Mouse (Mus musculus) lung, embryonic 15.5 days (tissue): ENCODE measurements around the gene Kdm1a. TPM values are rescaled to one million over a fixed set of nuclear protein-coding genes. Genes with fewer than 3 reads are reported as not detected.

Source experiments
- ATAC-seq: fragments of 200-750 bp; cut with Nextera tagmentation; 2 replicates; pipeline ENCODE4 v1.8.0; 2017; ENCODE audit warnings: moderate number of reproducible peaks, borderline replicate concordance; ENCODE audit not compliant: low FRiP score, low TSS enrichment; ENCODE audit errors: extremely low read depth
- H3K27ac ChIP-seq: fragments of 300-500 bp; sonication (generic); 2 replicates; pipeline ENCODE4 v1.5.1; 2015; ENCODE audit warnings: moderate library complexity, mild to moderate bottlenecking, inconsistent platforms
- H3K27me3 ChIP-seq: fragments of 300-500 bp; sonication (generic); 2 replicates; pipeline ENCODE4 v1.6.1; 2015; ENCODE audit warnings: inconsistent platforms
- H3K36me3 ChIP-seq: fragments of 300-500 bp; sonication (generic); 2 replicates; pipeline ENCODE4 v1.6.1; 2015; ENCODE audit warnings: inconsistent platforms
- H3K4me1 ChIP-seq: fragments of 300-500 bp; sonication (generic); 2 replicates; pipeline ENCODE4 v1.6.1; 2015; ENCODE audit warnings: inconsistent platforms
- H3K4me2 ChIP-seq: fragments of 300-500 bp; sonication (generic); 2 replicates; pipeline ENCODE4 v1.6.1; 2015; ENCODE audit warnings: inconsistent platforms, mild to moderate bottlenecking, moderate library complexity
- H3K4me3 ChIP-seq: fragments of 300-500 bp; sonication (generic); 2 replicates; pipeline ENCODE4 v1.5.1; 2015; ENCODE audit warnings: mild to moderate bottlenecking, inconsistent platforms
- H3K9ac ChIP-seq: fragments of 300-500 bp; sonication (generic); 2 replicates; pipeline ENCODE4 v1.6.1; 2015; ENCODE audit warnings: inconsistent platforms
- H3K9me3 ChIP-seq: fragments of 300-500 bp; sonication (generic); 2 replicates; pipeline ENCODE4 v1.6.1; 2016; ENCODE audit warnings: inconsistent platforms
- WGBS: fragments of 180-500 bp; shearing (Covaris S2); methylation state at CpG from one replicate; pipeline ENCODE4 v1.1.7; 2015; 5-methylcytosine and 5-hydroxymethylcytosine counted together
- polyA plus RNA-seq: library from polyadenylated mRNA; unstranded; fragments of >200 nt; fragmentation: Nextera tagmentation; extraction: Ambion mirVana; gene quantifications from 2 replicates; pipeline ENCODE4 v1.2.1, GENCODE M21; 2015

Kdm1a gene
- polyA plus RNA-seq, 1 experiment from 2014 or later, result 36.3 TPM

GRCm38 (mm10) chr4:136599869-136600268, 2.7 kb downstream of the Kdm1a start:
- Histone ChIP-seq H3K4me3 (no peak overlapping the region), H3K27ac (no peak overlapping the region), H3K4me1 (peaks cover 13% of the 10 kb centered on the region), H3K9ac (no peak overlapping the region), H3K4me2 (no peak overlapping the region), H3K9me3 (no peaks in the 10 kb centered on the region), H3K36me3 (no peaks in the 10 kb centered on the region), H3K27me3 (no peaks in the 10 kb centered on the region)
- ATAC-seq, result no peak
- WGBS, result 85% methylated on average over 3 of the region's 3 CpGs

GRCm38 (mm10) chr4:136598268-136598876, 4.2 kb downstream of the Kdm1a start:
- H3K9me3 ChIP-seq, result no peaks in the 10 kb centered on the region
- H3K27ac ChIP-seq, result no peak overlapping the region
- peaks cover 27% of the 10 kb centered on the region for H3K4me1 ChIP-seq
- no peaks in the 10 kb centered on the region for H3K27me3 ChIP-seq
- 82% methylated on average over 7 of the region's 7 CpGs for WGBS
- H3K4me3 ChIP-seq, result no peak overlapping the region
- H3K9ac ChIP-seq, result no peak overlapping the region
- no peak overlapping the region for H3K4me2 ChIP-seq
- no peaks in the 10 kb centered on the region for H3K36me3 ChIP-seq
- no peak for ATAC-seq

- H3K27ac ChIP-seq, result no peak overlapping the region
- no peak overlapping the region for H3K4me2 ChIP-seq
- H3K4me1 ChIP-seq, result peaks cover 22% of the 10 kb centered on the region
- 71% methylated on average over 6 of the region's 6 CpGs for WGBS
- H3K9ac ChIP-seq, result no peak overlapping the region
- no peak for ATAC-seq
- H3K9me3 ChIP-seq, result no peaks in the 10 kb centered on the region
- H3K4me3 ChIP-seq, result no peak overlapping the region
- H3K36me3 ChIP-seq, result peaks cover 5% of the 10 kb centered on the region; the same call in 1 of the 2 replicates
- no peaks in the 10 kb centered on the region for H3K27me3 ChIP-seq
Observed at GRCm38 (mm10) chr4:136595221-136595620, 7.3 kb downstream of the Kdm1a start.

- no peaks in the 10 kb centered on the region for H3K27me3 ChIP-seq
- no peak overlapping the region for H3K27ac ChIP-seq
- WGBS, result 56% methylated on average over 2 of the region's 2 CpGs
- no peak for ATAC-seq
- H3K4me3 ChIP-seq, result no peak overlapping the region
- H3K4me2 ChIP-seq, result no peak overlapping the region
- no peak overlapping the region for H3K9ac ChIP-seq
- peaks cover 22% of the 10 kb centered on the region for H3K4me1 ChIP-seq
- no peaks in the 10 kb centered on the region for H3K9me3 ChIP-seq
- peaks cover 10% of the 10 kb centered on the region for H3K36me3 ChIP-seq
Observed at GRCm38 (mm10) chr4:136594006-136594405, 8.5 kb downstream of the Kdm1a start.

- H3K4me1 ChIP-seq, result peaks cover 22% of the 10 kb centered on the region
- H3K4me2 ChIP-seq, result no peak overlapping the region
- WGBS, result 42% methylated on average over 4 of the region's 4 CpGs
- no peak overlapping the region for H3K4me3 ChIP-seq
- no peaks in the 10 kb centered on the region for H3K9me3 ChIP-seq
- H3K9ac ChIP-seq, result no peak overlapping the region
- no peak overlapping the region for H3K27ac ChIP-seq
- peaks cover 10% of the 10 kb centered on the region for H3K36me3 ChIP-seq
- no peak for ATAC-seq
- no peaks in the 10 kb centered on the region for H3K27me3 ChIP-seq
Observed at GRCm38 (mm10) chr4:136592111-136592510, 10.4 kb downstream of the Kdm1a start.

GRCm38 (mm10) chr4:136588003-136588402, 14.5 kb downstream of the Kdm1a start:
- WGBS, result 83% methylated on average over 4 of the region's 4 CpGs
- Histone ChIP-seq H3K4me1 (peaks cover 7% of the 10 kb centered on the region; the same call in 1 of the 2 replicates), H3K4me3 (no peak overlapping the region), H3K36me3 (peaks cover 10% of the 10 kb centered on the region), H3K4me2 (no peak overlapping the region), H3K9ac (no peak overlapping the region), H3K9me3 (no peaks in the 10 kb centered on the region), H3K27ac (no peak overlapping the region), H3K27me3 (no peaks in the 10 kb centered on the region)
- no peak for ATAC-seq

GRCm38 (mm10) chr4:136587221-136587827, 15.2 kb downstream of the Kdm1a start:
- H3K9me3 ChIP-seq, result no peaks in the 10 kb centered on the region
- 89% methylated on average over 4 of the region's 4 CpGs for WGBS
- peak; percentile 42; the same call in 1 of the 2 replicates for ATAC-seq
- no peak overlapping the region for H3K4me2 ChIP-seq
- no peak overlapping the region for H3K9ac ChIP-seq
- no peak overlapping the region for H3K4me3 ChIP-seq
- peaks cover 10% of the 10 kb centered on the region for H3K36me3 ChIP-seq
- H3K4me1 ChIP-seq, result peaks cover 3% of the 10 kb centered on the region; the same call in 1 of the 2 replicates
- H3K27ac ChIP-seq, result no peak overlapping the region
- H3K27me3 ChIP-seq, result no peaks in the 10 kb centered on the region

- no peak for ATAC-seq
- Histone ChIP-seq H3K4me2 (no peak overlapping the region), H3K9ac (no peak overlapping the region), H3K4me1 (peaks cover 4% of the 10 kb centered on the region; the same call in 1 of the 2 replicates), H3K9me3 (no peaks in the 10 kb centered on the region), H3K4me3 (no peak overlapping the region), H3K27me3 (no peaks in the 10 kb centered on the region), H3K36me3 (no peaks in the 10 kb centered on the region), H3K27ac (no peak overlapping the region)
- 81% methylated on average over 3 of the region's 3 CpGs for WGBS
Observed at GRCm38 (mm10) chr4:136581885-136582284, 20.6 kb downstream of the Kdm1a start.

- no peak overlapping the region for H3K27ac ChIP-seq
- H3K9me3 ChIP-seq, result no peaks in the 10 kb centered on the region
- peaks cover 61% of the 10 kb centered on the region for H3K36me3 ChIP-seq
- no peaks in the 10 kb centered on the region for H3K4me1 ChIP-seq
- H3K4me3 ChIP-seq, result no peak overlapping the region
- H3K27me3 ChIP-seq, result no peaks in the 10 kb centered on the region
- ATAC-seq, result no peak
- H3K9ac ChIP-seq, result no peak overlapping the region
- H3K4me2 ChIP-seq, result no peak overlapping the region
Observed at GRCm38 (mm10) chr4:136569998-136570397, 32.5 kb downstream of the Kdm1a start.

GRCm38 (mm10) chr4:136568629-136569028, 33.9 kb downstream of the Kdm1a start:
- Histone ChIP-seq H3K4me1 (no peaks in the 10 kb centered on the region), H3K36me3 (peaks cover 65% of the 10 kb centered on the region)
- no peak for ATAC-seq

GRCm38 (mm10) chr4:136562755-136563154, 39.8 kb downstream of the Kdm1a start:
- 87% methylated on average over 6 of the region's 6 CpGs for WGBS
- no peaks in the 10 kb centered on the region for H3K27me3 ChIP-seq
- H3K4me1 ChIP-seq, result peaks cover 7% of the 10 kb centered on the region
- H3K9ac ChIP-seq, result no peak overlapping the region
- no peaks in the 10 kb centered on the region for H3K9me3 ChIP-seq
- ATAC-seq, result no peak
- H3K4me2 ChIP-seq, result no peak overlapping the region
- H3K36me3 ChIP-seq, result peaks cover 78% of the 10 kb centered on the region
- H3K27ac ChIP-seq, result no peak overlapping the region
- H3K4me3 ChIP-seq, result no peak overlapping the region

More at GRCm38 (mm10) chr4:136568629-136569028, 33.9 kb downstream of the Kdm1a start:
- H3K4me2 ChIP-seq, result no peak overlapping the region
- WGBS, result 75% methylated on average over 3 of the region's 3 CpGs
- no peak overlapping the region for H3K27ac ChIP-seq
- H3K9me3 ChIP-seq, result no peaks in the 10 kb centered on the region
- no peak overlapping the region for H3K4me3 ChIP-seq
- H3K27me3 ChIP-seq, result no peaks in the 10 kb centered on the region
- no peak overlapping the region for H3K9ac ChIP-seq

GRCm38 (mm10) chr4:136560270-136560991, 42.1 kb downstream of the Kdm1a start:
- no peak overlapping the region for H3K4me2 ChIP-seq
- H3K9me3 ChIP-seq, result no peaks in the 10 kb centered on the region
- H3K4me3 ChIP-seq, result no peak overlapping the region
- H3K36me3 ChIP-seq, result peaks cover 79% of the 10 kb centered on the region
- H3K9ac ChIP-seq, result no peak overlapping the region
- 64% methylated on average over 8 of the region's 8 CpGs for WGBS
- no peak overlapping the region for H3K27ac ChIP-seq
- no peak for ATAC-seq
- H3K27me3 ChIP-seq, result no peaks in the 10 kb centered on the region
- H3K4me1 ChIP-seq, result peaks cover 7% of the 10 kb centered on the region
